Mouse (Mus musculus) heart, postnatal 0 days (tissue): ENCODE data around the gene Mtus2. TPM values are rescaled to one million over a fixed set of nuclear protein-coding genes. Genes with fewer than 3 reads are reported as not detected.
A peak's percentile ranks its signal among the peaks of the same experiment; 100 is the strongest.

Source experiments
- ATAC-seq: fragments of 200-750 bp; cut with Nextera tagmentation; 2 replicates; pipeline ENCODE4 v1.8.0; 2017; ENCODE audit warnings: low read depth, moderate number of reproducible peaks, moderate library complexity; ENCODE audit not compliant: insufficient read depth
- DNase-seq: peaks from one replicate; pipeline ENCODE4 v3.0.0-alpha.2; 2016; ENCODE audit warnings: low spot score
- H3K27ac ChIP-seq: fragments of 300-500 bp; sonication (generic); 2 replicates; pipeline ENCODE4 v1.5.1; 2014; ENCODE audit warnings: low read depth, mild to moderate bottlenecking
- H3K27me3 ChIP-seq: fragments of 300-500 bp; sonication (generic); 2 replicates; pipeline ENCODE4 v1.6.1; 2014; ENCODE audit warnings: low read length, mixed read lengths; ENCODE audit not compliant: control insufficient read depth, insufficient read depth
- H3K36me3 ChIP-seq: fragments of 300-500 bp; sonication (generic); replicated peaks from 2 replicates; pipeline ENCODE4 v1.6.1; 2014; ENCODE audit warnings: low read length, mixed read lengths; ENCODE audit not compliant: control insufficient read depth, insufficient read depth
- H3K4me1 ChIP-seq: fragments of 300-500 bp; sonication (generic); 2 replicates; pipeline ENCODE4 v1.6.1; 2014; ENCODE audit warnings: antibody characterized with exemption; ENCODE audit not compliant: control insufficient read depth, insufficient read depth
- H3K4me2 ChIP-seq: fragments of 300-500 bp; sonication (generic); 2 replicates; pipeline ENCODE4 v1.6.1; 2014; ENCODE audit warnings: low read depth, mild to moderate bottlenecking, low read length, moderate library complexity
- H3K4me3 ChIP-seq: fragments of 300-500 bp; sonication (generic); 2 replicates; pipeline ENCODE4 v1.5.1; 2014; ENCODE audit warnings: low read depth, low read length
- H3K9ac ChIP-seq: fragments of 300-500 bp; sonication (generic); replicated peaks from 2 replicates; pipeline ENCODE4 v1.6.1; 2014; ENCODE audit warnings: low read depth, low read length, mixed read lengths
- H3K9me3 ChIP-seq: fragments of 300-500 bp; sonication (generic); replicated peaks from 2 replicates; pipeline ENCODE4 v1.6.1; 2016; ENCODE audit warnings: low read length; ENCODE audit not compliant: control insufficient read depth
- CTCF ChIP-seq: IDR thresholded peaks from 2 replicates; pipeline ENCODE4 v1.5.1; 2016; ENCODE audit warnings: antibody characterized with exemption, control low read depth, low read depth
- EP300 ChIP-seq: IDR thresholded peaks from 2 replicates; pipeline ENCODE4 v1.6.1; 2016; ENCODE audit warnings: antibody characterized with exemption, low read depth
- WGBS: fragments of 180-500 bp; shearing (Covaris S2); extraction: QIAGEN DNeasy Blood & Tissue Kit; methylation state at CpG from one replicate; pipeline ENCODE4 v1.1.7; 2014; 5-methylcytosine and 5-hydroxymethylcytosine counted together
- polyA plus RNA-seq: library from polyadenylated mRNA; unstranded; fragments of >200 nt; fragmentation: Nextera tagmentation; extraction: Ambion mirVana; gene quantifications from 2 replicates; pipeline ENCODE4 v1.2.1, GENCODE M21; 2015
- total RNA-seq: library from RNA; depleted of rRNA; stranded (reverse); fragments of >200 nt; gene quantifications from 2 replicates; pipeline ENCODE4 v1.2.3, GENCODE M21; 2014; ENCODE audit warnings: low replicate concordance

Gene Mtus2
- total and polyA plus RNA-seq, 2 experiments from 2014 or later, result 59.9 to 165 TPM

DNA sequence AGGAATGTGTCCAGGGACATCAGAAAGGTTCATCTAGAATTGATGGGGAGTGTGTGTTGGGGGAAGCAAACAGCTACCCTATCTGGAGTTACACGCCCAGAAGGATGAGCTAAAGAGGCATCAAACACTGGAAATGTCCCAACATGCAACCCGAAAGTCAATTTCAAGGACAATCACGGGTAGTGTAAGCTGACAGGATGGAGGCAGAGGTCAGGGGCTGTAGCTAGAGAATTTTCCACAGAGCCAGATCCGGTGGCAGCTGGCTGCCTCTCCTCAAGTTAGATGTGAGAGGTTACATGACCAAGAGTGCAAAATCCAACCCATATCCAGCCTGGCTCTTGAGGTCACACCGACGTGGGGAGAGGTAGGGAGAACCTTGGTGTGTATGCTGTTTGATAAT, 315.7 kb downstream of the Mtus2 start:
- Histone ChIP-seq H3K4me2 (0 out of 2 replicates have a peak overlapping the region, but pooled peaks have one; percentile 15), H3K27ac (peak overlapping the region; percentile 98), H3K9ac (no peak overlapping the region), H3K4me1 (peaks cover 28% of the 10 kb centered on the region), H3K4me3 (no peak overlapping the region), H3K36me3 (peaks cover 11% of the 10 kb centered on the region; the same call in 1 of the 2 replicates), H3K27me3 (no peaks in the 10 kb centered on the region), H3K9me3 (no peaks in the 10 kb centered on the region)
- peak; percentile 71 for ATAC-seq
- peak; percentile 84 for DNase-seq
- TF ChIP-seq CTCF (no peak), EP300 (no peak; the same call in 1 of the 2 replicates)
- 24% methylated on average over 6 of the region's 6 CpGs for WGBS

DNA sequence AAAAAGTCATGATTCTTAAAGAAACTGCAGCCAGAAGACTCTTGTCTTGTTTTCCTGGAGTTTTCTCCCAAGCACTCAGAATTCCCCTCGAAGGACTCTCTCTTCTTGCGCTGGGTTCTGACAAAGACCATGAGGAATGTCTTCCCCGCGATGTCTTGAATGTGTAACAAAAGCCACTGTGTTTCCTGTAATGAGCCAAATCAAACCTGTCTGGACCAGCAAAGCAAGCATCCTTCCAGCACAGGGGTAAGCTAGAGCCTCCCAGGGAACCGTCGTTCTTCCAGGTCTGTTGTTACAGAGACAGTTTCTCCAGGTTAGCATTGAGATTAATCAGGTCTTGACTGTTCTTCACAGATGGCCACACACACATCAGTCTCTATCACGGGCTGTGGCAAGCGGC, 321.1 kb downstream of the Mtus2 start:
- Histone ChIP-seq H3K4me3 (no peak overlapping the region), H3K27ac (no peak overlapping the region), H3K9me3 (no peaks in the 10 kb centered on the region), H3K4me1 (peaks cover 6% of the 10 kb centered on the region; the same call in 1 of the 2 replicates), H3K9ac (no peak overlapping the region), H3K27me3 (no peaks in the 10 kb centered on the region), H3K36me3 (peaks cover 29% of the 10 kb centered on the region), H3K4me2 (no peak overlapping the region)
- WGBS, result 79% methylated on average over 8 of the region's 8 CpGs
- no peak for ATAC-seq
- TF ChIP-seq EP300 (no peak), CTCF (no peak)
- DNase-seq, result no peak

DNA sequence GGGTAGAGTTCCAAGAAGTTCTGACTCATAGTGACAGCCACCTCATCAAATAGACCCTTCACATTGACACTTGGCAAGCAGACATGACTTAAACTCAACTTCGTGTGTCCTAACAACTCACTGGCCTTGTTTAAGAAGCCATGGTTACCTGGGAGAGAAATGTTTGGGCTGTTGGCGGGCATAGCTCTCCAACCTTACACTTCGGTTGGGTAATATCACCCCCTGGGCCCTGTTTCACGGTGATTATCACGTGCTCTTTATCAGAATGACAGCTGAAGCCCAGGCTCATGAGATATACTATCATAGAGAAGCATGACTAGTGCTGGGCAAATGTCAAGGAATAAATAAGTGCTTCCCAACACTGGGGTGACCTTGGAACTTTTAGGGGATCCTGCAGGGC, 323.2 kb downstream of the Mtus2 start:
- 20% methylated on average over 5 of the region's 5 CpGs for WGBS

DNA sequence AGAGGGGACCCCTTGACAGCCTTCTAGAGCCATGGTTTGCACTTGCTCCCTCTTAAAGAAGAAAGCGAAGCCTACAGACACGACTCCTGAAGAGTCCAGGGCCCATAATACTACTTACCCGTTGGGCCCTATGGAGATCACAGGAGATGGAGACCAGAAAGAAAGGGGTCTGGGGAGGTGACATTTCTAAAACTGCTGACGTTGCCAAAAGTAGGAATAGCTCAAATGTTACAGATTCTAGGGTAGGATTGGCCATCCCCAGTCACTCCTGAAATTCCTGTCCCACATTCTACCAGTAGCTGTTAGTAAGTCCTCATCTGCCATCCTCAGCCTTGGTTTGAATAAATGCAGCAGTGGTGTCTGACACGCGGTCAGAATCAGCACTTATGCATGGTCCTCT, 325.0 kb downstream of the Mtus2 start:
- H3K4me2 ChIP-seq, result no peak overlapping the region
- H3K27me3 ChIP-seq, result no peaks in the 10 kb centered on the region
- peaks cover 6% of the 10 kb centered on the region; the same call in 1 of the 2 replicates for H3K4me1 ChIP-seq
- H3K36me3 ChIP-seq, result peaks cover 28% of the 10 kb centered on the region
- WGBS, result 83% methylated on average over 6 of the region's 6 CpGs
- ATAC-seq, result no peak
- TF ChIP-seq CTCF (no peak), EP300 (no peak)
- no peak overlapping the region for H3K9ac ChIP-seq
- H3K9me3 ChIP-seq, result no peaks in the 10 kb centered on the region
- no peak overlapping the region for H3K4me3 ChIP-seq
- DNase-seq, result no peak
- no peak overlapping the region for H3K27ac ChIP-seq

More for the DNA sequence above, 323.2 kb downstream of the Mtus2 start:
- Histone ChIP-seq H3K9me3 (no peaks in the 10 kb centered on the region), H3K27me3 (no peaks in the 10 kb centered on the region), H3K4me3 (no peak overlapping the region), H3K27ac (peak overlapping the region; percentile 47), H3K9ac (no peak overlapping the region), H3K4me2 (no peak overlapping the region), H3K4me1 (peaks cover 6% of the 10 kb centered on the region; the same call in 1 of the 2 replicates), H3K36me3 (peaks cover 32% of the 10 kb centered on the region)
- ATAC-seq (peak; percentile 55), DNase-seq (no peak)
- TF ChIP-seq CTCF (no peak), EP300 (no peak)

DNA sequence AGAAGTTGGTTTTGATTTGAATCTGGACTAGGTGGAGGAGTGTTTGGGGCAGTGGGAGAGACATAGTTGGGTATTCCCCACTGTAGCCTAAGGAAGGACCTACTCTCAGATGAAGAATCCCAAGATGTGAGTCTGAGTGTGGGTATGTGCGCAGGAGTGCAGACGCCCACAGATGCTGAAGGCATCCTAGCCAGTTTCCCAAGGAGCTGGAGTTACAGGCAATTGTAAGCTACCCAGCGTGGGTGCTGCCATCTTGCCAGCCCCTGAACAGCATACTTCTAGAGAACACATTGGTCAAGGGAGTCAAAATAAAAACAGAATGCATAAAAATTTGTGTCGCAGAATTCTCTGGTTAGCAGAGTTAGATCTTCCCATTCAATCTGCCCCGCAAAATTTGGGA, 325.5 kb downstream of the Mtus2 start:
- no peak for DNase-seq
- Histone ChIP-seq H3K36me3 (peaks cover 29% of the 10 kb centered on the region), H3K4me1 (peaks cover 6% of the 10 kb centered on the region; the same call in 1 of the 2 replicates), H3K27me3 (no peaks in the 10 kb centered on the region), H3K4me3 (no peak overlapping the region), H3K4me2 (no peak overlapping the region), H3K27ac (no peak overlapping the region), H3K9ac (no peak overlapping the region), H3K9me3 (no peaks in the 10 kb centered on the region)
- 96% methylated on average over 5 of the region's 5 CpGs for WGBS
- ATAC-seq, result no peak
- TF ChIP-seq EP300, result no peak
- TF ChIP-seq CTCF, result no peak

DNA sequence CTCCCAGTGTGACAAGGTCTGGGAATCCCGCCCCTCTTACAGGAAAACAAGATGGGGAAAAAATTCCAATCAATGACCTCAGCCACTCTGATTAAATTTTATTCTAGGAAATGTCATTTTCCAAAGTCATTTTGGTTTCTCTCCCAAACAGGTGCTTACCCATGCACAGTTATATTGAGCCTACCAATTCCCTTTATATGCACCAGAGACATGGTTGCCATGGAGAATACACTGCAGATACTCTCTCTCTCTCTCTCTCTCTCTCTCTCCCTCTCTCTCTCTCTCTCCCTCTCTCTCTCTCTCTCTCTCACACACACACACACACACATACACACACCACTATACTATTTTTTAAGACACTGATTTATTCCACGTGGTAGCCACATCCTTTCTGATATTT, 326.1 kb downstream of the Mtus2 start:
- ATAC-seq, result no peak
- H3K27me3 ChIP-seq, result no peaks in the 10 kb centered on the region
- 80% methylated on average over 2 of the region's 2 CpGs for WGBS
- H3K36me3 ChIP-seq, result peaks cover 28% of the 10 kb centered on the region
- H3K4me2 ChIP-seq, result no peak overlapping the region
- TF ChIP-seq EP300, result no peak
- no peak for TF ChIP-seq CTCF
- no peak overlapping the region for H3K9ac ChIP-seq
- peaks cover 6% of the 10 kb centered on the region; the same call in 1 of the 2 replicates for H3K4me1 ChIP-seq
- H3K9me3 ChIP-seq, result no peaks in the 10 kb centered on the region
- no peak overlapping the region for H3K4me3 ChIP-seq
- DNase-seq, result no peak
- no peak overlapping the region for H3K27ac ChIP-seq
